Mouse (Mus musculus) cerebellum, postnatal 4 days (tissue): Measurements from ENCODE around the gene 4930452B06Rik.
A peak's percentile ranks its signal among the peaks of the same experiment; 100 is the strongest.

Source experiments
- DNase-seq, 2 experiments: peaks; one replicate each; pipeline ENCODE4 v3.0.0; 2022; ENCODE audit warnings: low spot score in 2 of 2, mixed read lengths in 1 of 2

Gene 4930452B06Rik

DNA sequence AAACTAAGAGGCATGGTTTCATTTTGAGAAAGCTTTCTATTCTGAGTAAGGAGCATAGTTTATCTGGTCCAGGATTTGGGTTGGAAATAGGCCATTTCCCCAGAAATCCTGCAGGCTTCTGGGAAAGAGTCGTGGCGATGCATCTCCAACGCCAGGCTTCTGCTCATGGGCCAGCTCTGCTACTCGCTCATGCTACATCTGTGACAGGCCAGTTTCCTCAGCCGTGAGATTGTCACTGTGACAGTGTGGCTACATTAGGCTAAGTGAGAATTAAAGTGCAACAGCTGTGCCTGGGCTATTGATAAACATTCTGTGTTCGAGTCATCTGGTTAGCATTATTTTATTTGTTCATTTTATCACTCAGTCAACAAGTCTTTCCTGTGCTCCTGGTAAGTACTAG is 140.8 kb downstream of the 4930452B06Rik start:
- DNase-seq: no peak

DNA sequence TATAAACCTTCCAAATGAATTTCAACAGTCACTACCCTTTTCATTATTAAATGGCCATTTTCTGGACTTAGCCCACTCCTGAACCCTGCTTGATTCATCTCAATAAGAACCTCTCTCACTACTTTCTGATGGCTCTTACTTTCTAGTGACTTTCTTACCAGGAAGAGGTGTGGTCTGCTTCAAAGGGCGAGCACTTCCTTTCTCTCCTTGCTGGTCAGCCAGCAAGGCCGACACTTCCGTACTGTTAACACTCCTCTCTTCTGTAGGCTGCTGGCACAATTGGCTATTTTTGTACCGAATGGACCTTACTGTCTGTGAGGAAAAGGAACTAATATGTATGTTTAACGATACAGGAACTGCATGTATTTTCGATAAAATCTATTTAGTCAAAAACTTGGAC is 148.4 kb downstream of the 4930452B06Rik start:
- no peak for DNase-seq

DNA sequence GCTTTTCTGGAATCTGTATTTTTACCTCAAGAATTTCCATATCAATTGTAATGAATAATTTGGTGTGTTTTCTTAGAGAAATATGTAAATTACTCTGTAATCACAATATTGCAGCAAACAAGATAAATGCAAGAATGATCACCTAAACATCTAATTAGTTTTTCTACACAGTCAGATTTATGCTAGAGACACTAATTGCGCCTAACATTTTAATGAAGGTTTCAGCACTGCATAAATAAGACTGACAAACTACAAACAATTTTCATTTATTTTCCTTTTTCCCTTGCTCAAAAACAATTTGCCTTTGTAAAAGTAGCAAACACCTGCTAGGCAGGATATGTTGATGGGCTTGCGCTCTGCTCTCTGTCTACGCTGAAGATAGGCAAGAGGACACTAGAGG is 152.0 kb downstream of the 4930452B06Rik start:
- DNase-seq: no peak

- DNase-seq: no peak
These were observed 154.8 kb downstream of the 4930452B06Rik start for GRCm38 (mm10) chr14:8511276-8511675.

- no peak for DNase-seq
These were observed 155.6 kb downstream of the 4930452B06Rik start for GRCm38 (mm10) chr14:8510288-8510959.

DNA sequence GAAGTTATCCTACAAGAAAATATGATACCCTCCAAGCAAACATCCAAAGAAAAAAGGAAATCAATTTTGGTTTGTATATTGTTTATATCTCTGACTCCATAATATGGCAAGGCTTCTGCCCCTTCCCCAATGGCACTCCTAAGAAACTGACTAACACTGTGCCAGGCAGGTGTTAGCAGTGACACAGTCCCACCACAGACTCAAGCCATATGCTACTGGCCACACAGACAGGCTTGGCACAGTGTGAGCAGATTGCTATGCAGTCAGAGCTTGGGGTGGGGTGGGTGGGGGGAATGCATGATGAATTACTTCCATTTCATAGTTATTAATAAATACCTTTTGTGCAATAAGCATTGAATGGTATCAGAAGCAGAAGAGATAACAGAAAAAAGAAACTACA is 157.4 kb downstream of the 4930452B06Rik start:
- DNase-seq: no peak

DNA sequence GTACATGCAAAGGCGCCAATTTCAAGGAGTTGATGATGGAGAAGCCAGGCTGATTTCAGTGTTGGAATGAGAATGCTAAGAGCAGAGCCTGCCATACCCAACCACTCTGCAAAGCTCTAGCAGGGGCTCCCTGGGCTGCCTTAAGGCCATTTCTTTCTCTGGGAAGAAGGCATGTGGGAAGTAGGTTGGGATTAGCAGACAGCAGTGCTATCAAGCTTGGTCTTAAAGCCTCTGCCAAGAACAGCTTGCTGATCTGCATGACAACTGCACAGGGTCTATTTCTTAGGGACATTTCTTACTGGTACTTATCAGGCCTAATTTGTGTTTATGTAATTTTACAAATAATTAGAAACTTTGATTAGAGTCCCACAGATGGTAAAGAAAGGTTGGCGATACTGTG is 161.8 kb downstream of the 4930452B06Rik start:
- no peak for DNase-seq

- DNase-seq: no peak
These were observed 162.7 kb downstream of the 4930452B06Rik start for GRCm38 (mm10) chr14:8503345-8503744.

DNA sequence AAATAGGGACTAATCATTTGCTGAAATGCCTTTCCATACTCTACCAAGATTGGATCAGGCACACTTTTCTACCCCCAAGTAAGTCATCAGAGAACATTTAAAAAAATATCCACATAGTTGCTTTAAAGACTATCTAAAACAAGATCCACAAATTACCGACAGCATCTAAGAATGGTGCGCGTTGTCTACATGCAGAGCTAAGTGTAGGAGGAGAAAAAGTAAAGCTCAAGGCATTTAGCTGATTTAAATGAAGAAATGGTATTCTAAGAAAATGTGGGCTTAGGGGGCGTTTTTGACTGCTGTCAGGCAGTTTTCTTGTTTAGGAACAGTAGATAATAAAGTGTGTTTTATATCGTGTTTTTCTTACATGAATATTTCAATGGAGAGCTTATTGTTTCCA is 163.5 kb downstream of the 4930452B06Rik start:
- DNase-seq: no peak

GRCm38 (mm10) chr14:8495691-8496090 is 170.3 kb downstream of the 4930452B06Rik start:
- DNase-seq: no peak

DNA sequence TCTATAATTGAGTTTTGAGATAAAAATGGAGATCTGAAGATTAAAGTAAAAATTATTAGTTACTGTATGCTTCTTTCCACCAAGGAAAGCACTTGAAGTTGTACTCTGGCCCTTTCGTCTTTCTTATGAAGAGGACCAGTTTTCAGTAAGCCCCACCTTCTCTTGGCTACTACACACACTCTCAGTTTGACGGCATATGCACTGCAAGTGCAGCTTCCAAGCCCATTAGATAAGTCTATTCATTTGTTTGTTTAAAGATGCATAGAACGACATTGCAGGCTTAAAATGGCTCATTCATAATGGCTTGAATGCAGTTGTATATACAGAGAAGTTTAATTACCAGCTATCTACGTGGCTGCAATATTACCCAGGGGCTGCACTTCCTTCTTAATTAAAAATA is 171.1 kb downstream of the 4930452B06Rik start:
- no peak for DNase-seq

GRCm38 (mm10) chr14:8494260-8494659 is 171.8 kb downstream of the 4930452B06Rik start:
- no peak for DNase-seq

DNA sequence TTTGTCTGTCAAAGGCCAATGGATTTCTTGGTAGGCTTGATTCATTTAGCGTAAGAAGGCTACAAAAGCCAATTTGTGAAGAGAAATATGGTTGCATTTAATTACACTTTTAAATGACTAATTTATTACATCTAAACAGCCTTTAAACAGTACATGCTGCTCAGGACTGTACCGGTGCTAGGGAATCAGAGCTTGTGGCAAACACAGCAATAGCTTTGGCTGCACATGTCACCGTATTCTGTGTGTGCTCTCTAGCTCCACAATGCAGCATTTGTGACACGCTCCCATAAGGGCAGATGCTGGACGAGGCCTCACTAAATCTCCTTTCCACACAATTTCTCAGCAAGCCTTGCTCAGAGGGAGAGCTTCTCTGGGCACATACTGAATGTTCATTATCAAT is 187.9 kb downstream of the 4930452B06Rik start:
- no peak for DNase-seq

GRCm38 (mm10) chr14:8477348-8477747 is 188.7 kb downstream of the 4930452B06Rik start:
- DNase-seq: no peak

DNA sequence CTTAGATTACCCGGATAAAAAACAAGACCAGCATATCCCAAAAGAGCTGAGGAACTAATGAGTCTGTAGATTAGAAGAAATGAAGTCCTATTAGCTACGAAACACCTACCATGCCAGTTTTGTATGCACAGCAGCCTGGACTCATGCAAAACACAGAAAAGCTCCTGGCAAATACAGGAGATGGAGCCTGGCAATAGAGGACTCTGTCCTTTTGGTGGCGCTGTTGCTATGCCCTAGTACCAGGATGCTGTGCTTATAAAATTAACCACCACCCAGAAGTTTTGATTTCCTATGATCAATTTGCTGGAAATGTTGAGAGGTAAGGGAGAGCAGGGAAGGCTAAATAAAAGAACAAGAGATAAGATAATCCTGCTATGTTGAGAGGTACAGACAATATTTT is 189.4 kb downstream of the 4930452B06Rik start:
- DNase-seq: peak in 1 of 2 experiments; percentile 60

DNA sequence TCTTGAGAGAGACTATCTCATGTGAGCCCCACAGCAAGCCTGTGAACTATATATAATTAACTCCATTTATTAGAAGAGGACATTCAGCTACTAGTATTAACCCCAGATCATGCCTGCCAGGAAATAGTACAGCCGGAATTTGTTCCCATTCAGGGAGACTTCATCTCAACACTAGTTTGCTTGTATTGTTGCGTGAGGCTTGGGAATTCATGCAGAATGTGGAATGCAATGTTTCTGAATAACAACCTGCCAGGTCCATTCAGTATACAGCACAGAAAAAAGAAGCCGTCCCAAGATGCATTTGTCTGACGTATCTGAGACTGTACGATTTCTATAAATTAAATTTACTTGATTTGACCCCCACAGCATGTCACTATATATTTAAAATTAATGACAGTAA is 190.2 kb downstream of the 4930452B06Rik start:
- DNase-seq: no peak

DNA sequence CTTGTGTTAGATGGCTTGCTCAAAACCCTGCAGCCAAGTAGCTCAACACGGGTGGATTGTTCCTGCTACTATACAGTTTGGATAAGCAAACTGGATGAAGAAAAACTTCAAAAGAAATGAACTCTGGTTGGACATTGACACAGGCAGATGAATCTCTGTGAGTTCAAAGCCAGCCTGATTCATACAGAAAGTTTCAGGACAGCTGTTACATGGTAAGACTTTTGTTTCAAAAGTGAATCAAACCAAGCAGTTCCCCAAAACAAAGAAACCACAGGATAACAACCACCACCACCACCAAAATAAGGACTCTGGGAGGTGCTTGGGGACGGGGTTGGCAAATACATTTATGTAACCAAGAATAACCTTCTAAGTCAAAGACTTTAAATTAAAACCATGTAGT is 193.2 kb downstream of the 4930452B06Rik start:
- DNase-seq: no peak

GRCm38 (mm10) chr14:8464401-8465154 is 201.5 kb downstream of the 4930452B06Rik start:
- DNase-seq: peak in 1 of 2 experiments; percentile 27

DNA sequence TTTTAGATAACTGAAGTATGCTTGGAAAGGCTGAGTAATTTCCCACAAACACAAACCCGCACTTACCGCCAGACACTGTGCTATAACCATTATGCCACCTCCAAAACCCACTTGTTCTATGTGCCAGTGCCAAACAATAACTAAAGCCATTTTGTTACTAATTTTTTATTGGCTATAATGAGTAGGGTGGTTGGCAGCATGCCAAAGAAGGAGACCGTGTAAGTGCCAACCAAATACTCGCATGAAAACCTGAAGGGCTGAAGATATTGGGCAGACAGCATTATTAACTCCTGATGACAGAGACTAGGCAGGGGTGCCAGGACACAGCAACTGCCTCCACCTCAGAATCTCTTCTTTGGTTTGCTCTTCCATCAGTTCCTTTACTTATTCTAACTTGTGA is 203.1 kb downstream of the 4930452B06Rik start:
- DNase-seq: peak in 1 of 2 experiments; percentile 68

DNA sequence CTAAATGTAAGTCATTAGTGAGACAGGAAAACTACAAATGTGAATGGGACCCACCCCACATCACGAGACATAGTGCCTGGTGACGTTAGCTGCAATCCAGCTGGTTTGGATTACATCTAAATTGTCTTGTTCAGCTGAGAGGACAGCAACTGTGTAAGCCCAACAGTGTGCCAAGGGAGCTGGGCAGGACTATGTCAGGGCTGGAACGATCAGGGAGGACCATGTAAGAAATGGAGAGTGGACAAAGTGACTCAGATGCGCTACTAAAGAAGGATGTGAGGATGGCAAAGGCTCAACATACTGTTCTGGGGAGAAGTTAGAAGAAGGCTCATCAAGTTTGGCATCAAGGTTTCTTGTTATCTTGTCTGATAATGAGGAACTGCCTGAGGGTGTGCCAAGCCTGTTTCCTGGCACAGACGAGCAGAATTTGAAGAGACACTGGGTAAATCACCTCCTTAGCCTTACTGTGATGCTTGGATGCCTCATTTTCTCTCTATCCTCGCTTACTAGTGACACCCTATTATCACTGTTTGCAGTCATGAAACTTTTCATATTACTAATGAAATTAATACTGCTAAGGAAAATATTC is 203.6 kb downstream of the 4930452B06Rik start:
- DNase-seq: no peak

GRCm38 (mm10) chr14:8460226-8461129 is 205.6 kb downstream of the 4930452B06Rik start:
- DNase-seq: peak; percentile 58 to 67

GRCm38 (mm10) chr14:8459759-8460158 is 206.3 kb downstream of the 4930452B06Rik start:
- DNase-seq: no peak
